ENCODE assay signal across 24 mouse cellular contexts in the genomic region with DNA sequence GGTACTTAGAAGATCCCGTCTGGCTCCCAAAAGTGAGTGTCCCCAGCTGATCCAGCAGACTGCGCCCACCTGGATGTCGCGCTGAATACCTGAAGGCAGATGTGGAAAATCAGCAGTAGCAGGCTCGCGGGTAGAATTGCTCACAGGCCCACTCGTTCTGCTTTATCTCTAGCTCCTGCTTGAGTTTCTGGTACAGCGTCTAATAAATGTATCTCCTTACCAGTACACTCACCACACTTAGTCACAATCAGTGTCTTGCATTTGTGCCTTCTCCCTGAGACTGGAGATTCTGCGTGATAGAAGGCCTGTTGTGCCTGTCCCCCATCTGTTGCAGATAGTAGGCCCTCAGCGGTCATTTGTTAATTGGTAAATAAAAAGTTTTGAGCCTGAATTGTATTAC.
"Had no signal": no experiment of that assay in that cellular context is flagged by ENCODE, and none has a peak within 500 bp of the region (broad histone marks: within the 10 kb centered on the region; RNA-seq: fewer than 3 reads in every experiment).

No protein-coding gene starts in this region.

- H3K27ac ChIP-seq: heart, embryonic 13.5 days; heart, embryonic 15.5 days; hindbrain, embryonic 10.5 days; hindbrain, embryonic 12.5 days; hindbrain, embryonic 14.5 days; intestine, embryonic 15.5 days; limb, embryonic 13.5 days; limb, embryonic 15.5 days; liver, embryonic 12.5 days; liver, embryonic 14.5 days had no signal

- DNase-seq: gastrocnemius, postnatal 14 days; heart, adult 18-20 months; heart, postnatal 14 days; heart, postnatal 4 days; kidney, adult 18-20 months; kidney, adult 8-10 months; kidney, postnatal 10 days; kidney, postnatal 36 days; layer of hippocampus, adult 9-11 months; layer of hippocampus, postnatal 36 days; left cerebral cortex, postnatal 4 days had no signal

- H3K36me3 ChIP-seq: heart, embryonic 13.5 days; heart, embryonic 15.5 days; hindbrain, embryonic 10.5 days; hindbrain, embryonic 12.5 days; intestine, embryonic 15.5 days; limb, embryonic 13.5 days; limb, embryonic 15.5 days; liver, embryonic 12.5 days had no signal

- H3K4me3 ChIP-seq: heart, embryonic 13.5 days; heart, embryonic 15.5 days; hindbrain, embryonic 10.5 days; hindbrain, embryonic 12.5 days; intestine, embryonic 15.5 days; limb, embryonic 13.5 days; limb, embryonic 15.5 days; liver, embryonic 12.5 days had no signal

- ATAC-seq: hindbrain, embryonic 16.5 days; inflammation-experienced regulatory T-cells, adult 6 months; intestine, embryonic 15.5 days; intestine, postnatal 0 days; liver, embryonic 12.5 days had no signal

- H3K27me3 ChIP-seq: heart, embryonic 13.5 days; heart, embryonic 15.5 days; hindbrain, embryonic 12.5 days; intestine, embryonic 15.5 days; limb, embryonic 13.5 days; limb, embryonic 15.5 days; liver, embryonic 12.5 days had no signal

- H3K4me1 ChIP-seq: heart, embryonic 15.5 days; hindbrain, embryonic 10.5 days; hindbrain, embryonic 12.5 days had no signal

- H3K9me3 ChIP-seq: heart, embryonic 13.5 days; heart, embryonic 15.5 days; hindbrain, embryonic 10.5 days; hindbrain, embryonic 12.5 days; intestine, embryonic 15.5 days; limb, embryonic 13.5 days; limb, embryonic 15.5 days; liver, embryonic 12.5 days had no signal
